Comparison of ENCODE assay signal across 24 mouse cellular contexts in genomic region chr12:70369348-70369747, GRCm38 (mm10). TPM values are rescaled to one million over a fixed set of nuclear protein-coding genes. Genes with fewer than 3 reads are reported as not detected.
DNase-seq lines count a peak whose midpoint lies in the region; ATAC-seq and TF ChIP-seq lines count a peak whose summit lies in the region.
"Had no signal": no experiment of that assay in that cellular context is flagged by ENCODE, and none has a peak within 500 bp of the region (broad histone marks: within the 10 kb centered on the region; RNA-seq: fewer than 3 reads in every experiment).

No protein-coding gene starts in this region.

- ATAC-seq in forebrain, postnatal 0 days = no peak
- no peak for ATAC-seq in forebrain, embryonic 11.5 days (replicated peaks; ENCODE audit: low FRiP score)
- no peak for ATAC-seq in hindbrain, embryonic 13.5 days (ENCODE audit: low FRiP score)
- no peak for ATAC-seq in hindbrain, postnatal 0 days
- no peak for ATAC-seq in neural tube, embryonic 15.5 days (ENCODE audit: low FRiP score)
- ATAC-seq: activated CD4-positive, CD25-positive, alpha-beta regulatory T cell, adult 4 months; inflammation-experienced regulatory T-cells, adult 6 months; intestine, postnatal 0 days; Patski had no signal

- peaks cover 8% of the 10 kb centered on the region; the same call in 1 of the 2 replicates for H3K4me1 ChIP-seq in forebrain, postnatal 0 days (ENCODE audit: insufficient read depth)
- H3K4me1 ChIP-seq in forebrain, embryonic 11.5 days (replicated peaks; ENCODE audit: control insufficient read depth, insufficient read depth, low read length) = peaks cover 6% of the 10 kb centered on the region; the same call in 1 of the 2 replicates
- peaks cover 22% of the 10 kb centered on the region for H3K4me1 ChIP-seq in hindbrain, embryonic 13.5 days (replicated peaks)
- peaks cover 7% of the 10 kb centered on the region for H3K4me1 ChIP-seq in hindbrain, postnatal 0 days (ENCODE audit: insufficient read depth, low read length)
- H3K4me1 ChIP-seq in neural tube, embryonic 15.5 days = peaks cover 21% of the 10 kb centered on the region

- no peaks in the 10 kb centered on the region for H3K36me3 ChIP-seq in forebrain, postnatal 0 days (ENCODE audit: insufficient read depth)
- H3K36me3 ChIP-seq in forebrain, embryonic 11.5 days (ENCODE audit: control insufficient read depth, insufficient read depth, low read length) = no peaks in the 10 kb centered on the region
- no peaks in the 10 kb centered on the region for H3K36me3 ChIP-seq in hindbrain, embryonic 13.5 days
- no peaks in the 10 kb centered on the region for H3K36me3 ChIP-seq in hindbrain, postnatal 0 days (ENCODE audit: insufficient read depth, low read length)
- no peaks in the 10 kb centered on the region for H3K36me3 ChIP-seq in neural tube, embryonic 15.5 days
- H3K36me3 ChIP-seq: embryonic facial prominence, embryonic 15.5 days; hindbrain, embryonic 15.5 days had no signal

- TF ChIP-seq CTCF in forebrain, postnatal 0 days (IDR thresholded peaks at IDR 0.05; ENCODE audit: low read depth) = no peak
- TF ChIP-seq CTCF in hindbrain, postnatal 0 days (IDR thresholded peaks at IDR 0.05; ENCODE audit: low read depth) = no peak

- no peak overlapping the region for H3K9ac ChIP-seq in forebrain, postnatal 0 days
- H3K9ac ChIP-seq in forebrain, embryonic 11.5 days (ENCODE audit: low read length) = no peak overlapping the region
- no peak overlapping the region for H3K9ac ChIP-seq in hindbrain, embryonic 13.5 days
- H3K9ac ChIP-seq in hindbrain, postnatal 0 days (replicated peaks; ENCODE audit: low read length) = no peak overlapping the region
- H3K9ac ChIP-seq in neural tube, embryonic 15.5 days (replicated peaks) = no peak overlapping the region
- H3K9ac ChIP-seq: embryonic facial prominence, embryonic 15.5 days; forebrain, embryonic 13.5 days; hindbrain, embryonic 15.5 days had no signal

- H3K27me3 ChIP-seq in forebrain, postnatal 0 days (ENCODE audit: insufficient read depth, low read length) = no peaks in the 10 kb centered on the region
- H3K27me3 ChIP-seq in forebrain, embryonic 11.5 days (ENCODE audit: control insufficient read depth, insufficient read depth, low read length) = no peaks in the 10 kb centered on the region
- H3K27me3 ChIP-seq in hindbrain, embryonic 13.5 days = no peaks in the 10 kb centered on the region
- H3K27me3 ChIP-seq in hindbrain, postnatal 0 days (ENCODE audit: insufficient read depth, low read length) = no peaks in the 10 kb centered on the region
- no peaks in the 10 kb centered on the region for H3K27me3 ChIP-seq in neural tube, embryonic 15.5 days (replicated peaks)
- H3K27me3 ChIP-seq: CH12.LX; embryonic facial prominence, embryonic 15.5 days; forebrain, embryonic 13.5 days; hindbrain, embryonic 15.5 days had no signal

- WGBS in forebrain, postnatal 0 days = 60% methylated on average over 12 of the region's 12 CpGs
- WGBS in forebrain, embryonic 11.5 days = 92% methylated on average over 12 of the region's 12 CpGs
- 83% methylated on average over 12 of the region's 12 CpGs for WGBS in hindbrain, embryonic 13.5 days
- WGBS in hindbrain, postnatal 0 days = 77% methylated on average over 12 of the region's 12 CpGs
- WGBS in neural tube, embryonic 15.5 days = 86% methylated on average over 12 of the region's 12 CpGs

- peak overlapping the region; percentile 24; the same call in 1 of the 2 replicates for H3K27ac ChIP-seq in forebrain, postnatal 0 days (ENCODE audit: low read depth, low read length)
- no peak overlapping the region for H3K27ac ChIP-seq in forebrain, embryonic 11.5 days (ENCODE audit: low read depth, low read length)
- H3K27ac ChIP-seq in hindbrain, embryonic 13.5 days = peak overlapping the region; percentile 80; the same call in 1 of the 2 replicates
- H3K27ac ChIP-seq in hindbrain, postnatal 0 days = no peak overlapping the region
- peak overlapping the region; percentile 61; the same call in 1 of the 2 replicates for H3K27ac ChIP-seq in neural tube, embryonic 15.5 days (replicated peaks)
- H3K27ac ChIP-seq: embryonic facial prominence, embryonic 15.5 days; forebrain, embryonic 13.5 days; gastrocnemius, adult 2 months had no signal

- no peak overlapping the region for H3K4me2 ChIP-seq in forebrain, postnatal 0 days (ENCODE audit: low read depth)
- no peak overlapping the region for H3K4me2 ChIP-seq in forebrain, embryonic 11.5 days (ENCODE audit: low read depth, low read length, severe bottlenecking)
- H3K4me2 ChIP-seq in hindbrain, embryonic 13.5 days = no peak overlapping the region
- H3K4me2 ChIP-seq in hindbrain, postnatal 0 days (ENCODE audit: low read depth, low read length) = no peak overlapping the region
- no peak overlapping the region for H3K4me2 ChIP-seq in neural tube, embryonic 15.5 days
- H3K4me2 ChIP-seq: embryonic facial prominence, embryonic 15.5 days; forebrain, embryonic 13.5 days; hindbrain, embryonic 15.5 days had no signal

- no peaks in the 10 kb centered on the region for H3K9me3 ChIP-seq in forebrain, postnatal 0 days (ENCODE audit: low read length)
- no peaks in the 10 kb centered on the region for H3K9me3 ChIP-seq in forebrain, embryonic 11.5 days (ENCODE audit: control insufficient read depth, low read length)
- H3K9me3 ChIP-seq in hindbrain, embryonic 13.5 days = no peaks in the 10 kb centered on the region
- no peaks in the 10 kb centered on the region for H3K9me3 ChIP-seq in hindbrain, postnatal 0 days (ENCODE audit: low read length)
- H3K9me3 ChIP-seq in neural tube, embryonic 15.5 days (replicated peaks) = no peaks in the 10 kb centered on the region
- H3K9me3 ChIP-seq: embryonic facial prominence, embryonic 15.5 days; forebrain, embryonic 13.5 days; hindbrain, embryonic 15.5 days had no signal

- DNase-seq in forebrain, postnatal 0 days = peak; percentile 26
- DNase-seq in forebrain, embryonic 11.5 days (ENCODE audit: low spot score) = no peak
- no peak for DNase-seq in hindbrain, postnatal 0 days (ENCODE audit: low spot score)
- DNase-seq in neural tube, embryonic 10.5 days (ENCODE audit: extremely low spot score, low spot score) = no peak
- no peak for DNase-seq in ovary, postnatal 10 days (ENCODE audit: low spot score)
- DNase-seq: adrenal gland, adult 2 months; adrenal gland, postnatal 25 days; cerebellum, adult 2 months; embryo, embryonic 11 days; gastrocnemius, adult 2 months; gastrocnemius, postnatal 25 days; heart, postnatal 10 days; heart, postnatal 4 days had no signal

- no peak overlapping the region for H3K4me3 ChIP-seq in forebrain, postnatal 0 days (ENCODE audit: low read depth, low read length)
- H3K4me3 ChIP-seq in forebrain, embryonic 11.5 days (ENCODE audit: low read depth, low read length) = no peak overlapping the region
- H3K4me3 ChIP-seq in hindbrain, embryonic 13.5 days = no peak overlapping the region
- H3K4me3 ChIP-seq in hindbrain, postnatal 0 days (ENCODE audit: low read length) = no peak overlapping the region
- H3K4me3 ChIP-seq in neural tube, embryonic 15.5 days (replicated peaks) = no peak overlapping the region
- H3K4me3 ChIP-seq: embryonic facial prominence, embryonic 15.5 days; erythroblast, embryonic 14.5 days; forebrain, embryonic 13.5 days; gastrocnemius, adult 2 months; hindbrain, embryonic 15.5 days had no signal

RNA-seq across cellular contexts. Expression of gene Trim9, which starts 21.9 kb away (rescaled TPM):
- 114 and 135 TPM in 2 replicates for total RNA-seq in forebrain, postnatal 0 days (2014; rRNA removed)
- 67.0 and 96.8 TPM in 2 replicates for polyA plus RNA-seq in forebrain, postnatal 0 days (2015; fragmentation: Nextera tagmentation; extraction: Ambion mirVana)
- 14.5 and 15.5 TPM in 2 replicates for polyA plus RNA-seq in forebrain, embryonic 11.5 days (2014; fragmentation: Nextera tagmentation; extraction: Ambion mirVana)
- 57.4 and 57.7 TPM in 2 replicates for polyA plus RNA-seq in hindbrain, embryonic 13.5 days (2015; fragmentation: Nextera tagmentation; extraction: Ambion mirVana)
- total RNA-seq in hindbrain, postnatal 0 days (2014; rRNA removed) = 214 and 239 TPM in 2 replicates
- polyA plus RNA-seq in hindbrain, postnatal 0 days (2015; fragmentation: Nextera tagmentation; extraction: Ambion mirVana) = 102 and 105 TPM in 2 replicates
- polyA plus RNA-seq in neural tube, embryonic 15.5 days (2015; fragmentation: Nextera tagmentation; extraction: Ambion mirVana) = 90.1 and 101 TPM in 2 replicates
- total RNA-seq: CH12.LX had no signal
- polyA plus RNA-seq: activated CD4-positive, CD25-positive, alpha-beta regulatory T cell, adult 4 months; erythroblast, embryonic 14.5 days; inflammation-experienced regulatory T-cells, adult 6 months; Patski had no signal

Comparison
In these comparisons a context has a peak if more than half of its experiments do, and no peak if none do; other contexts are left out.
1. H3K27ac ChIP-seq: peak in forebrain, postnatal 0 days (single experiment), hindbrain, embryonic 13.5 days (single experiment) and neural tube, embryonic 15.5 days (single experiment); none in forebrain, embryonic 11.5 days (single experiment) and hindbrain, postnatal 0 days (single experiment).